Mouse (Mus musculus): Measurements from ENCODE around the gene Tmem251. TPM values are rescaled to one million over a fixed set of nuclear protein-coding genes. Genes with fewer than 3 reads are reported as not detected.

Tmem251 gene
- polyA plus RNA-seq, 2 experiments, result 2.0 to 6.7 TPM

GRCm38 (mm10) chr12:102725761-102726175 is 17.8 kb upstream of the Tmem251 start:
- no peak overlapping the region for H3K27ac ChIP-seq
- H3K36me3 ChIP-seq (replicated peaks; ENCODE audit: control insufficient read depth, insufficient read depth, low read depth), result no peaks in the 10 kb centered on the region
- WGBS (ENCODE audit: insufficient replicate concordance), result 53% methylated on average over 7 of the region's 7 CpGs
- no peak for TF ChIP-seq EP300 (IDR thresholded peaks at IDR 0.05; ENCODE audit: low read depth)
- no peak for TF ChIP-seq CTCF (IDR thresholded peaks at IDR 0.05; ENCODE audit: low read depth)
- no peak overlapping the region for H3K4me3 ChIP-seq (ENCODE audit: insufficient read depth in 1 of 2, low read depth in 2 of 2, low read length in 2 of 2)
- peaks cover 8 to 17% of the 10 kb centered on the region in 2 experiments for H3K4me1 ChIP-seq (replicated peaks; ENCODE audit: control insufficient read depth in 2 of 2, insufficient read depth in 2 of 2, low read length in 1 of 2)
- no peak overlapping the region for H3K4me2 ChIP-seq (ENCODE audit: low read depth)
- no peak overlapping the region for H3K9ac ChIP-seq (replicated peaks)
- H3K9me3 ChIP-seq (ENCODE audit: control insufficient read depth, low read length), result no peaks in the 10 kb centered on the region
- ATAC-seq (ENCODE audit: insufficient read depth) (no peak), DNase-seq (ENCODE audit: low read depth in 3 of 3, low spot score in 3 of 3) (no peak)
- H3K27me3 ChIP-seq (ENCODE audit: control insufficient read depth, insufficient read depth, low read length), result no peaks in the 10 kb centered on the region

- DNase-seq (ENCODE audit: low read depth in 3 of 3, low spot score in 3 of 3) (peak; percentile 54 to 73 (median 63)), ATAC-seq (ENCODE audit: insufficient read depth) (peak; percentile 87)
- H3K4me1 ChIP-seq (replicated peaks; ENCODE audit: control insufficient read depth in 2 of 2, insufficient read depth in 2 of 2, low read length in 1 of 2), result peaks cover 11 to 25% of the 10 kb centered on the region in 2 experiments
- H3K9me3 ChIP-seq (ENCODE audit: control insufficient read depth, low read length), result no peaks in the 10 kb centered on the region
- H3K36me3 ChIP-seq (replicated peaks; ENCODE audit: control insufficient read depth, insufficient read depth, low read depth), result no peaks in the 10 kb centered on the region
- H3K4me2 ChIP-seq (ENCODE audit: low read depth), result peak overlapping the region; percentile 50
- TF ChIP-seq EP300 (IDR thresholded peaks at IDR 0.05; ENCODE audit: low read depth), result no peak
- no peak for TF ChIP-seq CTCF (IDR thresholded peaks at IDR 0.05; ENCODE audit: low read depth)
- no peak overlapping the region for H3K27ac ChIP-seq
- H3K9ac ChIP-seq (replicated peaks), result no peak overlapping the region
- H3K4me3 ChIP-seq (ENCODE audit: insufficient read depth in 1 of 2, low read depth in 2 of 2, low read length in 2 of 2), result peak overlapping the region in 1 of 2 experiments; percentile 27; a peak in 1 of 4 replicates
- 38% methylated on average over 26 of the region's 26 CpGs for WGBS (ENCODE audit: insufficient replicate concordance)
- H3K27me3 ChIP-seq (ENCODE audit: control insufficient read depth, insufficient read depth, low read length), result no peaks in the 10 kb centered on the region
These were observed 13.4 kb upstream of the Tmem251 start for GRCm38 (mm10) chr12:102729855-102730797.

GRCm38 (mm10) chr12:102730798-102731619 is 12.6 kb upstream of the Tmem251 start:
- Histone ChIP-seq H3K4me3 (ENCODE audit: insufficient read depth in 1 of 2, low read depth in 2 of 2, low read length in 2 of 2) (no peak overlapping the region), H3K27me3 (ENCODE audit: control insufficient read depth, insufficient read depth, low read length) (no peaks in the 10 kb centered on the region), H3K9me3 (ENCODE audit: control insufficient read depth, low read length) (no peaks in the 10 kb centered on the region), H3K4me1 (replicated peaks; ENCODE audit: control insufficient read depth in 2 of 2, insufficient read depth in 2 of 2, low read length in 1 of 2) (peaks cover 11 to 23% of the 10 kb centered on the region in 2 experiments), H3K4me2 (ENCODE audit: low read depth) (peak overlapping the region; percentile 50), H3K27ac (no peak overlapping the region), H3K36me3 (replicated peaks; ENCODE audit: control insufficient read depth, insufficient read depth, low read depth) (no peaks in the 10 kb centered on the region), H3K9ac (replicated peaks) (no peak overlapping the region)
- ATAC-seq (ENCODE audit: insufficient read depth) (no peak; the same call in 1 of the 2 replicates), DNase-seq (ENCODE audit: low read depth in 3 of 3, low spot score in 3 of 3) (no peak)
- 40% methylated on average over 16 of the region's 16 CpGs for WGBS (ENCODE audit: insufficient replicate concordance)
- TF ChIP-seq CTCF (IDR thresholded peaks at IDR 0.05; ENCODE audit: low read depth), result no peak
- no peak for TF ChIP-seq EP300 (IDR thresholded peaks at IDR 0.05; ENCODE audit: low read depth)

- peak in 1 of 3 experiments; percentile 36 for DNase-seq (ENCODE audit: low read depth in 3 of 3, low spot score in 3 of 3)
- H3K4me2 ChIP-seq (ENCODE audit: low read depth), result no peak overlapping the region
- no peaks in the 10 kb centered on the region for H3K36me3 ChIP-seq (replicated peaks; ENCODE audit: control insufficient read depth, insufficient read depth, low read depth)
- H3K9ac ChIP-seq (replicated peaks), result no peak overlapping the region
- H3K27me3 ChIP-seq (ENCODE audit: control insufficient read depth, insufficient read depth, low read length), result no peaks in the 10 kb centered on the region
- no peak overlapping the region for H3K27ac ChIP-seq
- H3K4me3 ChIP-seq (ENCODE audit: insufficient read depth in 1 of 2, low read depth in 2 of 2, low read length in 2 of 2), result no peak overlapping the region
- peaks cover 11 to 23% of the 10 kb centered on the region in 2 experiments for H3K4me1 ChIP-seq (replicated peaks; ENCODE audit: control insufficient read depth in 2 of 2, insufficient read depth in 2 of 2, low read length in 1 of 2)
- WGBS (ENCODE audit: insufficient replicate concordance), result 2% methylated on average over 5 of the region's 5 CpGs
- TF ChIP-seq EP300 (IDR thresholded peaks at IDR 0.05; ENCODE audit: low read depth) (no peak), CTCF (IDR thresholded peaks at IDR 0.05; ENCODE audit: low read depth) (peak; percentile 85)
- no peak for ATAC-seq (ENCODE audit: insufficient read depth)
- no peaks in the 10 kb centered on the region for H3K9me3 ChIP-seq (ENCODE audit: control insufficient read depth, low read length)
These were observed 10.2 kb upstream of the Tmem251 start for GRCm38 (mm10) chr12:102733381-102733780.
